ENCODE assay signal across 8 mouse cellular contexts in the genomic region with DNA sequence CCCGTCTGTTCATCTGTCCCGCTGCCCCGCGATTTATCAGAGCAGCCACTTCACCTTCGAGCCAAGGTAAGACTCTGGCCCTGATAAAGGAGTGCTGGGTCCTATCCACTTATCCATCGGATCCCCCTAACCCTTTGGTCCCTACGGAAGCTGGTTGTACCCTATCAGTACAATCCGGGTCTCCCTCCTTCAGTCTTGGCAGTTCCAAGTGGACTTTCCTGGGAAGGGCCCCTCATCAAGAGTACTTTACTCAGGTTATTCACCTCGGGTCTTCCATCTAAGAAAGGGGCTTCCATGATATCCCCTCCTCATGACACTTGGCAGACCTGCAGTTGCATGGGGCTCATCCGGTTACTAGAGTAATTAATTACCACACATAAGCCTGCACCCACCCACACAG. TPM values are rescaled to one million over a fixed set of nuclear protein-coding genes. Genes with fewer than 3 reads are reported as not detected.
DNase-seq lines count a peak whose midpoint lies in the region; ATAC-seq and TF ChIP-seq lines count a peak whose summit lies in the region.

No protein-coding gene starts in this region.

- peak overlapping the region; percentile 49 for H3K4me3 ChIP-seq in erythroblast, embryonic 14.5 days (replicated peaks)
- peak overlapping the region; percentile 47 for H3K4me3 ChIP-seq in neural tube, embryonic 11.5 days (ENCODE audit: low read depth, low read length)
- peak overlapping the region; percentile 34 for H3K4me3 ChIP-seq in limb, embryonic 14.5 days (replicated peaks; ENCODE audit: low read length)
- peak overlapping the region; percentile 47 for H3K4me3 ChIP-seq in stomach, embryonic 16.5 days (replicated peaks; ENCODE audit: low read length)

- TF ChIP-seq POLR2A in limb, embryonic 14.5 days (IDR thresholded peaks at IDR 0.05; ENCODE audit: borderline replicate concordance, extremely low read depth, insufficient read depth, insufficient read length) = no peak

- no peak for ATAC-seq in erythroblast, adult 5-6 weeks (replicated peaks; ENCODE audit: low FRiP score, poor library complexity, severe bottlenecking)
- peak; percentile 11 for ATAC-seq in neural tube, embryonic 11.5 days (ENCODE audit: insufficient read depth, low FRiP score, low TSS enrichment)
- 0 out of 2 replicates have a peak, but pooled peaks have one; percentile 8 for ATAC-seq in limb, embryonic 14.5 days (ENCODE audit: low FRiP score, low read depth)
- no peak for ATAC-seq in stomach, embryonic 16.5 days (ENCODE audit: insufficient read depth, low FRiP score)

- H3K27ac ChIP-seq in neural tube, embryonic 11.5 days (ENCODE audit: low read depth, low read length) = no peak overlapping the region
- no peak overlapping the region for H3K27ac ChIP-seq in limb, embryonic 14.5 days (replicated peaks; ENCODE audit: low read depth, low read length)
- H3K27ac ChIP-seq in stomach, embryonic 16.5 days (ENCODE audit: low read length) = no peak overlapping the region

- H3K9me3 ChIP-seq in erythroblast, embryonic 14.5 days (ENCODE audit: control insufficient read depth, low read length) = no peaks in the 10 kb centered on the region
- no peaks in the 10 kb centered on the region for H3K9me3 ChIP-seq in neural tube, embryonic 11.5 days (ENCODE audit: control insufficient read depth, low read length)
- H3K9me3 ChIP-seq in limb, embryonic 14.5 days (ENCODE audit: control insufficient read depth, low read length) = no peaks in the 10 kb centered on the region
- no peaks in the 10 kb centered on the region for H3K9me3 ChIP-seq in stomach, embryonic 16.5 days (replicated peaks; ENCODE audit: control insufficient read depth, low read length)

- H3K4me2 ChIP-seq in neural tube, embryonic 11.5 days (ENCODE audit: low read depth) = peak overlapping the region; percentile 49
- H3K4me2 ChIP-seq in limb, embryonic 14.5 days (replicated peaks; ENCODE audit: low read depth, low read length, severe bottlenecking) = peak overlapping the region; percentile 48
- peak overlapping the region; percentile 59 for H3K4me2 ChIP-seq in stomach, embryonic 16.5 days (ENCODE audit: low read depth, low read length)

- H3K36me3 ChIP-seq in erythroblast, embryonic 14.5 days (ENCODE audit: control insufficient read depth) = no peaks in the 10 kb centered on the region
- no peaks in the 10 kb centered on the region for H3K36me3 ChIP-seq in neural tube, embryonic 11.5 days (ENCODE audit: control insufficient read depth, insufficient read depth, low read length)
- no peaks in the 10 kb centered on the region for H3K36me3 ChIP-seq in limb, embryonic 14.5 days (ENCODE audit: control insufficient read depth, insufficient read depth, low read length)
- no peaks in the 10 kb centered on the region for H3K36me3 ChIP-seq in stomach, embryonic 16.5 days (ENCODE audit: control insufficient read depth, insufficient read depth, low read length)

- DNase-seq in neural tube, embryonic 11.5 days (ENCODE audit: low spot score) = no peak
- DNase-seq in neural tube, embryonic 10.5 days (ENCODE audit: extremely low spot score, low spot score) = no peak
- no peak for DNase-seq in limb, embryonic 14.5 days (ENCODE audit: low spot score)
- DNase-seq in spleen, postnatal 10 days (ENCODE audit: low spot score in 2 of 2) = no peak
- DNase-seq in cerebellum, adult 11 months = no peak

- 17% methylated on average over 10 of the region's 10 CpGs for WGBS in neural tube, embryonic 11.5 days
- WGBS in limb, embryonic 14.5 days = 19% methylated on average over 9 of the region's 10 CpGs
- WGBS in stomach, embryonic 16.5 days = 12% methylated on average over 10 of the region's 10 CpGs

- peak overlapping the region; percentile 60 for H3K9ac ChIP-seq in neural tube, embryonic 11.5 days (ENCODE audit: low read length)
- H3K9ac ChIP-seq in limb, embryonic 14.5 days (ENCODE audit: low read depth, low read length, severe bottlenecking) = no peak overlapping the region
- H3K9ac ChIP-seq in stomach, embryonic 16.5 days (ENCODE audit: low read length) = no peak overlapping the region; the same call in 1 of the 2 replicates

- peaks cover 65% of the 10 kb centered on the region for H3K27me3 ChIP-seq in erythroblast, embryonic 14.5 days (ENCODE audit: control insufficient read depth)
- peaks cover 4% of the 10 kb centered on the region; the same call in 1 of the 2 replicates for H3K27me3 ChIP-seq in neural tube, embryonic 11.5 days (ENCODE audit: control insufficient read depth, insufficient read depth, low read length)
- peaks cover 36% of the 10 kb centered on the region for H3K27me3 ChIP-seq in limb, embryonic 14.5 days (ENCODE audit: control insufficient read depth, insufficient read depth, low read length)
- H3K27me3 ChIP-seq in stomach, embryonic 16.5 days (ENCODE audit: control insufficient read depth, insufficient read depth, low read length) = peaks cover 27% of the 10 kb centered on the region

- H3K4me1 ChIP-seq in erythroblast, embryonic 14.5 days (ENCODE audit: control insufficient read depth) = peaks cover 8% of the 10 kb centered on the region
- no peaks in the 10 kb centered on the region for H3K4me1 ChIP-seq in neural tube, embryonic 11.5 days (ENCODE audit: control insufficient read depth, insufficient read depth, low read length)
- no peaks in the 10 kb centered on the region for H3K4me1 ChIP-seq in limb, embryonic 14.5 days (ENCODE audit: control insufficient read depth, insufficient read depth, low read length)
- peaks cover 4% of the 10 kb centered on the region for H3K4me1 ChIP-seq in stomach, embryonic 16.5 days (ENCODE audit: control insufficient read depth, insufficient read depth, low read length)

RNA-seq across cellular contexts. Expression of a gene that starts 0.4 kb away (rescaled TPM):
- 0.01 TPM in 1 of 2 replicates, not detected in the other for polyA plus RNA-seq in erythroblast, embryonic 14.5 days (2012)
- 5.6 and 11.7 TPM in 2 replicates for total RNA-seq in erythroblast, adult 5-6 weeks (2015; ENCODE audit: low replicate concordance)
- total RNA-seq in erythroblast, adult 5-6 weeks (2017; ENCODE audit: low replicate concordance) = 0.85 and 2.8 TPM in 2 replicates
- polyA plus RNA-seq in neural tube, embryonic 11.5 days (2014; fragmentation: Nextera tagmentation; extraction: Ambion mirVana) = 0.85 and 0.93 TPM in 2 replicates
- polyA plus RNA-seq in limb, embryonic 14.5 days (2012; rRNA removed) = 0.14 and 0.18 TPM in 2 replicates
- polyA plus RNA-seq in limb, embryonic 14.5 days (2014; fragmentation: Nextera tagmentation; extraction: Ambion mirVana) = 0.03 and 0.12 TPM in 2 replicates
- 0.07 and 0.19 TPM in 2 replicates for polyA plus RNA-seq in stomach, embryonic 16.5 days (2015; fragmentation: Nextera tagmentation; extraction: Ambion mirVana)

RNA-seq across cellular contexts. Expression of a gene that starts 12.3 kb away (rescaled TPM):
- polyA plus RNA-seq in erythroblast, embryonic 14.5 days (2012) = 0.01 TPM in 1 of 2 replicates, not detected in the other
- not detected in 2 replicates for total RNA-seq in erythroblast, adult 5-6 weeks (2015; ENCODE audit: low replicate concordance)
- 2.1 TPM in 1 of 2 replicates, not detected in the other for total RNA-seq in erythroblast, adult 5-6 weeks (2017; ENCODE audit: low replicate concordance)
- polyA plus RNA-seq in neural tube, embryonic 11.5 days (2014; fragmentation: Nextera tagmentation; extraction: Ambion mirVana) = 0.30 and 0.84 TPM in 2 replicates
- polyA plus RNA-seq in limb, embryonic 14.5 days (2012; rRNA removed) = 0.01 and 0.08 TPM in 2 replicates
- not detected in 2 replicates for polyA plus RNA-seq in limb, embryonic 14.5 days (2014; fragmentation: Nextera tagmentation; extraction: Ambion mirVana)
- polyA plus RNA-seq in stomach, embryonic 16.5 days (2015; fragmentation: Nextera tagmentation; extraction: Ambion mirVana) = 0.07 TPM in 1 of 2 replicates, not detected in the other

RNA-seq across cellular contexts. Expression of a gene that starts 35.0 kb away (rescaled TPM):
- 0.10 and 0.15 TPM in 2 replicates for polyA plus RNA-seq in erythroblast, embryonic 14.5 days (2012)
- 5.2 and 5.6 TPM in 2 replicates for total RNA-seq in erythroblast, adult 5-6 weeks (2015; ENCODE audit: low replicate concordance)
- total RNA-seq in erythroblast, adult 5-6 weeks (2017; ENCODE audit: low replicate concordance) = 5.3 and 8.1 TPM in 2 replicates
- polyA plus RNA-seq in neural tube, embryonic 11.5 days (2014; fragmentation: Nextera tagmentation; extraction: Ambion mirVana) = 14.2 and 15.1 TPM in 2 replicates
- polyA plus RNA-seq in limb, embryonic 14.5 days (2012; rRNA removed) = 9.6 and 11.8 TPM in 2 replicates
- polyA plus RNA-seq in limb, embryonic 14.5 days (2014; fragmentation: Nextera tagmentation; extraction: Ambion mirVana) = 6.7 and 7.6 TPM in 2 replicates
- polyA plus RNA-seq in stomach, embryonic 16.5 days (2015; fragmentation: Nextera tagmentation; extraction: Ambion mirVana) = 6.1 and 6.4 TPM in 2 replicates

RNA-seq across cellular contexts. Expression of a gene that starts 43.5 kb away (rescaled TPM):
- polyA plus RNA-seq in erythroblast, embryonic 14.5 days (2012) = not detected in 2 replicates
- not detected in 2 replicates for total RNA-seq in erythroblast, adult 5-6 weeks (2015; ENCODE audit: low replicate concordance)
- not detected in 2 replicates for total RNA-seq in erythroblast, adult 5-6 weeks (2017; ENCODE audit: low replicate concordance)
- polyA plus RNA-seq in neural tube, embryonic 11.5 days (2014; fragmentation: Nextera tagmentation; extraction: Ambion mirVana) = 1.3 and 1.6 TPM in 2 replicates
- polyA plus RNA-seq in limb, embryonic 14.5 days (2012; rRNA removed) = 11.3 and 13.5 TPM in 2 replicates
- polyA plus RNA-seq in limb, embryonic 14.5 days (2014; fragmentation: Nextera tagmentation; extraction: Ambion mirVana) = 1.7 and 1.8 TPM in 2 replicates
- 5.7 and 7.5 TPM in 2 replicates for polyA plus RNA-seq in stomach, embryonic 16.5 days (2015; fragmentation: Nextera tagmentation; extraction: Ambion mirVana)

Comparison
In these comparisons a context has a peak if more than half of its experiments do, and no peak if none do; other contexts are left out.
1. ATAC-seq: peak in neural tube, embryonic 11.5 days (single experiment) and limb, embryonic 14.5 days (single experiment); none in erythroblast, adult 5-6 weeks (single experiment) and stomach, embryonic 16.5 days (single experiment).
2. Peak in every context shown above with its lines, with median percentiles within 50 percentile points of each other: H3K4me3 ChIP-seq and H3K4me2 ChIP-seq.